Mouse (Mus musculus): Measurements from ENCODE around the gene Lefty2.

DNA sequence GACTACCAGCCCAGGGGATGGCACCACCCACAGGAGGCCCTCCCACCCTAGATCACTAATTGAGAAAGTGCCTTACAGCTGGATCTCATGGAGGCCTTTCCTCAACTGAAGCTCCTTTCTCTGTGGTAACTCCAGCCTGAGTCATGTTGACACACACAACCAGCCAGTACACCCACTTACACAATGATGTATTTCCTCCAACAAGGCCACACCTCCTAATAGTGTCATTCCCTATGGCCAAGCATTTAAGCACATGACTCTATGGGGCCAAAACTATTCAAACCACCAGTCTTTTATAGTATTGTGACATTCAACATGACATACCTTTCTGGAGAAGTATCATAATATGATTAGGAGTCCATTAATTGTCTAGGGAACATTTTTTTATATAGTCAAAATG lies 34.1 kb upstream of the Lefty2 start:
- TF ChIP-seq CTCF (IDR thresholded peaks at IDR 0.05; ENCODE audit: insufficient read depth, low read depth, low read length): no peak
- TF ChIP-seq POLR2A (IDR thresholded peaks at IDR 0.05; ENCODE audit: insufficient read depth, low read depth, low read length): no peak

Measured in olfactory bulb, adult 2 months (tissue).